In genomic region chr17:46751794-46752556, GRCm38 (mm10) we compare ENCODE assay signal across 7 mouse cellular contexts. TPM values are rescaled to one million over a fixed set of nuclear protein-coding genes. Genes with fewer than 3 reads are reported as not detected.
A peak's percentile ranks its signal among the peaks of the same experiment; 100 is the strongest.
DNase-seq lines count a peak whose midpoint lies in the region; ATAC-seq lines count a peak whose summit lies in the region.

Gene Cnpy3 (minus strand): TSS chr17:46752214.

- H3K4me3 ChIP-seq in intestine, embryonic 16.5 days (ENCODE audit: low read length): peak within 1 kb of the TSS; percentile 75
- peak within 1 kb of the TSS; percentile 81 for H3K4me3 ChIP-seq in midbrain, embryonic 11.5 days (ENCODE audit: low read depth, low read length)

- H3K36me3 ChIP-seq in intestine, embryonic 16.5 days (ENCODE audit: control insufficient read depth, insufficient read depth, low read length): 0 out of 2 replicates have a peak, but pooled peaks cover 2% of the 10 kb centered on the region
- no peaks in the 10 kb centered on the region for H3K36me3 ChIP-seq in midbrain, embryonic 11.5 days (ENCODE audit: control insufficient read depth, insufficient read depth, low read length)

- peak within 1 kb of the TSS; percentile 88 for H3K27ac ChIP-seq in intestine, embryonic 16.5 days (ENCODE audit: low read length)
- peak within 1 kb of the TSS; percentile 73 for H3K27ac ChIP-seq in midbrain, embryonic 11.5 days (ENCODE audit: low read depth, low read length)

- peak within 1 kb of the TSS; percentile 68 for H3K4me2 ChIP-seq in intestine, embryonic 16.5 days (ENCODE audit: low read depth, low read length)
- peak within 1 kb of the TSS; percentile 79 for H3K4me2 ChIP-seq in midbrain, embryonic 11.5 days

- peaks cover 11% of the 10 kb centered on the region for H3K4me1 ChIP-seq in intestine, embryonic 16.5 days (ENCODE audit: control insufficient read depth, insufficient read depth, low read length)
- H3K4me1 ChIP-seq in midbrain, embryonic 11.5 days (ENCODE audit: control insufficient read depth, insufficient read depth, low read length): peaks cover 10% of the 10 kb centered on the region

- peak; percentile 98 for DNase-seq in adrenal gland, adult 2 months
- DNase-seq in embryo, embryonic 11.5 days (ENCODE audit: low read depth, low spot score): peak; percentile 96
- DNase-seq in gastrocnemius, postnatal 4 days (ENCODE audit: low spot score in 2 of 2): peak; percentile 97 to 99
- peak; percentile 97 for DNase-seq in left cerebral cortex, postnatal 36 days (ENCODE audit: low spot score in 2 of 2)
- DNase-seq in midbrain, embryonic 11.5 days (ENCODE audit: low spot score, missing footprints): peak; percentile 99
- DNase-seq in skeletal muscle tissue, adult 2 months (ENCODE audit: low read depth, low spot score): peak; percentile 98

- H3K9ac ChIP-seq in intestine, embryonic 16.5 days (ENCODE audit: low read depth, low read length): peak within 1 kb of the TSS; percentile 69
- H3K9ac ChIP-seq in midbrain, embryonic 11.5 days (ENCODE audit: low read length): peak within 1 kb of the TSS; percentile 79

- H3K9me3 ChIP-seq in intestine, embryonic 16.5 days (ENCODE audit: control insufficient read depth, low read length): no peaks in the 10 kb centered on the region
- H3K9me3 ChIP-seq in midbrain, embryonic 11.5 days (ENCODE audit: control insufficient read depth, low read length): no peaks in the 10 kb centered on the region

- no peaks in the 10 kb centered on the region for H3K27me3 ChIP-seq in intestine, embryonic 16.5 days (replicated peaks; ENCODE audit: control insufficient read depth, insufficient read depth, low read length)
- no peaks in the 10 kb centered on the region for H3K27me3 ChIP-seq in midbrain, embryonic 11.5 days (ENCODE audit: control insufficient read depth, insufficient read depth, low read length)

- intact Hi-C loops in left cerebral cortex, postnatal 36 days (cut with DNase I): loop anchor here (2.0 kb wide), 1 partner anchor 21 kb away; the partner anchor contains the start of gene 2310039H08Rik

- under 1% methylated on average over 58 of the region's 58 CpGs for WGBS in intestine, embryonic 16.5 days
- under 1% methylated on average over 55 of the region's 58 CpGs for WGBS in midbrain, embryonic 11.5 days

- ATAC-seq in intestine, embryonic 16.5 days: peak; percentile 99
- peak; percentile 99 for ATAC-seq in midbrain, embryonic 11.5 days (ENCODE audit: low FRiP score)

RNA-seq across cellular contexts. Expression of gene Cnpy3, which starts in this region (rescaled TPM):
- total RNA-seq in adrenal gland, adult 2 months (2021): 10 to 100 TPM; 53.7 to 59.5 TPM
- polyA plus RNA-seq in adrenal gland, adult 2 months (2012; rRNA removed): 53.9 and 56.7 TPM in 2 replicates
- 10 to 100 TPM; 26.4 to 27.8 TPM for total RNA-seq in gastrocnemius, postnatal 4 days (2021)
- 73.9 and 75.6 TPM in 2 replicates for polyA plus RNA-seq in intestine, embryonic 16.5 days (2015; fragmentation: Nextera tagmentation; extraction: Ambion mirVana)
- 10 to 100 TPM; 66.6 TPM for total RNA-seq in left cerebral cortex, postnatal 36 days (2021)
- polyA plus RNA-seq in midbrain, embryonic 11.5 days (2014; fragmentation: Nextera tagmentation; extraction: Ambion mirVana): 49.8 and 56.3 TPM in 2 replicates

Comparison
In these comparisons a context has a peak if more than half of its experiments do, and no peak if none do; other contexts are left out.
1. Peak in every context shown above with its lines: DNase-seq, ATAC-seq, H3K4me3 ChIP-seq and H3K27ac ChIP-seq.